Mouse (Mus musculus): ENCODE measurements around the gene Diablo. TPM values are rescaled to one million over a fixed set of nuclear protein-coding genes. Genes with fewer than 3 reads are reported as not detected.

The Diablo gene
- total RNA-seq, 2 experiments from 2014 or later, result 29.7 to 35.6 TPM

- intact Hi-C loops (cut with DNase I), result no loop called here
- DNase-seq (ENCODE audit: low spot score in 2 of 2), result no peak
These were observed 15.1 kb downstream of the Diablo start for GRCm38 (mm10) chr5:123508921-123509320.

GRCm38 (mm10) chr5:123507936-123508723, 15.8 kb downstream of the Diablo start:
- DNase-seq (ENCODE audit: low spot score in 2 of 2), result peak; percentile 68 to 70
- intact Hi-C loops (cut with DNase I), result no loop called here

GRCm38 (mm10) chr5:123501973-123502372, 22.0 kb downstream of the Diablo start:
- DNase-seq (ENCODE audit: low spot score in 2 of 2), result no peak
- intact Hi-C loops (cut with DNase I), result no loop called here

- intact Hi-C loops (cut with DNase I), result loop anchor here (2.0 to 10.0 kb wide), 3 partner anchors 55 to 245 kb away; partner anchors contain the start of gene Wdr66
These were observed 24.3 kb downstream of the Diablo start for GRCm38 (mm10) chr5:123499717-123500116.

GRCm38 (mm10) chr5:123489935-123490334, 34.0 kb downstream of the Diablo start:
- no peak for DNase-seq (ENCODE audit: low spot score in 2 of 2)
- intact Hi-C loops (cut with DNase I), result loop anchor here (10.0 kb wide), 1 partner anchor 235 kb away; the partner anchor contains the start of gene Wdr66

More at GRCm38 (mm10) chr5:123499717-123500116, 24.3 kb downstream of the Diablo start:
- DNase-seq (ENCODE audit: low spot score in 2 of 2), result peak in 1 of 2 experiments; percentile 36

- intact Hi-C loops (cut with DNase I), result no loop called here
- no peak for DNase-seq (ENCODE audit: low spot score in 2 of 2)
These were observed 34.7 kb downstream of the Diablo start, which contains the start of the genes Lrrc43 and Il31 for GRCm38 (mm10) chr5:123489112-123489785. Gene Lrrc43 (plus strand): TSS chr5:123489305. Gene Il31 (minus strand): TSS chr5:123489489.

GRCm38 (mm10) chr5:123487659-123488395, 36.1 kb downstream of the Diablo start:
- no peak for DNase-seq (ENCODE audit: low spot score in 2 of 2)

GRCm38 (mm10) chr5:123473817-123474216, 50.2 kb downstream of the Diablo start:
- no peak for DNase-seq (ENCODE audit: low spot score in 2 of 2)
- intact Hi-C loops (cut with DNase I), result no loop called here

More at GRCm38 (mm10) chr5:123487659-123488395, 36.1 kb downstream of the Diablo start:
- intact Hi-C loops (cut with DNase I), result no loop called here

GRCm38 (mm10) chr5:123470784-123471400, 53.1 kb downstream of the Diablo start:
- DNase-seq (ENCODE audit: low spot score in 2 of 2), result no peak
- intact Hi-C loops (cut with DNase I), result no loop called here

- intact Hi-C loops (cut with DNase I), result no loop called here
These were observed 59.3 kb downstream of the Diablo start for GRCm38 (mm10) chr5:123464638-123465037.

GRCm38 (mm10) chr5:123461420-123461819, 62.6 kb downstream of the Diablo start:
- intact Hi-C loops (cut with DNase I), result no loop called here
- no peak for DNase-seq (ENCODE audit: low spot score in 2 of 2)

More at GRCm38 (mm10) chr5:123464638-123465037, 59.3 kb downstream of the Diablo start:
- DNase-seq (ENCODE audit: low spot score in 2 of 2), result no peak

Small RNA genes within 50 kb of the gene (microRNA-seq; reads per million reads assigned to microRNA genes)
- gene Mir7647, result 1.5 reads per million

Other genes with a start within 250 kb of the Diablo start
- 10 to 100 TPM; 69.0 to 71.7 TPM for gene Bcl7a, start 180.3 kb downstream of the Diablo start, total RNA-seq (2021)
- 10 to 100 TPM; 15.3 to 19.4 TPM for gene Mlxip, start 129.4 kb downstream of the Diablo start, total RNA-seq (2021)
- under 1 TPM; 0.57 to 0.63 TPM for gene Lrrc43, start 34.9 kb downstream of the Diablo start, total RNA-seq (2021)
- not detected for gene Il31, start 34.7 kb downstream of the Diablo start, total RNA-seq (2021)
- 1 to 10 TPM in 1 of 2 experiments, under 1 TPM in 1; 0.75 to 1.1 TPM for gene B3gnt4, start 13.7 kb downstream of the Diablo start, total RNA-seq (2021)
- 1 to 10 TPM; 3.0 to 7.3 TPM for gene Gm49027, start 1.3 kb upstream of the Diablo start, total RNA-seq (2021)
- gene Vps33a, start 48.9 kb upstream of the Diablo start, total RNA-seq (2021), result 100 to 1,000 TPM in 1 of 2 experiments, 10 to 100 TPM in 1; 93.9 to 101 TPM
- 100 to 1,000 TPM; 117 to 144 TPM for gene Clip1, start 160.4 kb upstream of the Diablo start, total RNA-seq (2021)
- gene Zcchc8, start 196.9 kb upstream of the Diablo start, total RNA-seq (2021), result 10 to 100 TPM; 39.5 to 49.0 TPM
- gene Rsrc2, start 225.2 kb upstream of the Diablo start, total RNA-seq (2021), result 10 to 100 TPM; 69.7 to 86.1 TPM
- 1 to 10 TPM in 1 of 2 experiments, under 1 TPM in 1; 0.84 to 1.2 TPM for gene Kntc1, start 225.5 kb upstream of the Diablo start, total RNA-seq (2021)

All from left cerebral cortex, postnatal 36 days (tissue).